Mouse (Mus musculus) hematopoietic stem cell, adult 5-6 weeks (primary cell): ENCODE results near the gene Vgll4. TPM values are rescaled to one million over a fixed set of nuclear protein-coding genes. Genes with fewer than 3 reads are reported as not detected.
A peak's percentile ranks its signal among the peaks of the same experiment; 100 is the strongest.
"Not testable (repeated sequence)": the region's sequence is repeated elsewhere in the genome, so short reads cannot be mapped to it uniquely, and the experiment has no call there.

Source experiments
- ATAC-seq, 2 experiments: fragments of 125-278 bp in 1 of 2; replicated peaks in 1 of 2; 2 replicates each; pipeline ENCODE4 v1.8.0; 2016 to 2017; ENCODE audit warnings: inconsistent platforms in 2 of 2, mild to moderate bottlenecking in 2 of 2, moderate number of reproducible peaks in 2 of 2, low read depth in 1 of 2, moderate TSS enrichment in 1 of 2; ENCODE audit not compliant: low FRiP score in 2 of 2, poor library complexity in 2 of 2, severe bottlenecking in 2 of 2, insufficient read depth in 1 of 2, low TSS enrichment in 1 of 2
- total RNA-seq: library from RNA; stranded (forward); fragments of 172-1452, 232-1000 nt; gene quantifications from 2 replicates; pipeline ENCODE4 v1.2.3, GENCODE M21; 2017

Gene Vgll4
- total RNA-seq, 1 experiment from 2014 or later, result 80.5 TPM

- ATAC-seq, result peak; percentile 65 to 77
These were observed 39.7 kb downstream of the Vgll4 start for GRCm38 (mm10) chr6:114930038-114930591.

- ATAC-seq, result peak; percentile 19 to 38; a peak in 2 of 4 replicates
These were observed 40.4 kb downstream of the Vgll4 start for GRCm38 (mm10) chr6:114929346-114929745.

- peak; percentile 59 to 62; a peak in 3 of 4 replicates for ATAC-seq
These were observed 41.3 kb downstream of the Vgll4 start for GRCm38 (mm10) chr6:114928462-114928861.

GRCm38 (mm10) chr6:114927400-114927799 is 42.4 kb downstream of the Vgll4 start:
- no peak for ATAC-seq

- no peak for ATAC-seq
These were observed 43.2 kb downstream of the Vgll4 start for GRCm38 (mm10) chr6:114926369-114927157.

- ATAC-seq, result no peak
These were observed 44.6 kb downstream of the Vgll4 start for GRCm38 (mm10) chr6:114925196-114925595.

- not testable (repeated sequence) for ATAC-seq
These were observed 47.3 kb downstream of the Vgll4 start for GRCm38 (mm10) chr6:114922355-114923096.

GRCm38 (mm10) chr6:114921632-114922354 is 48.0 kb downstream of the Vgll4 start:
- ATAC-seq, result peak; percentile 74 to 84

GRCm38 (mm10) chr6:114920523-114921445 is 49.0 kb downstream of the Vgll4 start:
- peak; percentile 15 to 41; a peak in 1 of 4 replicates for ATAC-seq

GRCm38 (mm10) chr6:114919670-114920313 is 50.0 kb downstream of the Vgll4 start:
- ATAC-seq, result no peak

GRCm38 (mm10) chr6:114918994-114919393 is 50.8 kb downstream of the Vgll4 start:
- no peak for ATAC-seq

GRCm38 (mm10) chr6:114917770-114918635 is 51.8 kb downstream of the Vgll4 start:
- peak; percentile 3 to 15; a peak in 1 of 4 replicates for ATAC-seq

GRCm38 (mm10) chr6:114917129-114917528 is 52.7 kb downstream of the Vgll4 start:
- ATAC-seq, result no peak

GRCm38 (mm10) chr6:114916715-114916992 is 53.1 kb downstream of the Vgll4 start:
- no peak for ATAC-seq

- peak in 1 of 2 experiments; percentile 21; a peak in 1 of 4 replicates for ATAC-seq
These were observed 53.7 kb downstream of the Vgll4 start for GRCm38 (mm10) chr6:114915915-114916714.
